Mouse (Mus musculus) E14TG2a.4 (cell line): Measurements from ENCODE around the gene Abi3.
A peak's percentile ranks its signal among the peaks of the same experiment; 100 is the strongest.

Experiments used
- CTCF ChIP-seq: conservative IDR thresholded peaks from 2 replicates; pipeline ENCODE4 v1.5.1; 2014; ENCODE audit warnings: low read length
- NANOG ChIP-seq: IDR thresholded peaks from 2 replicates; pipeline ENCODE4 v1.6.1; 2014; ENCODE audit warnings: borderline replicate concordance, low read length, mixed read lengths
- POU5F1 ChIP-seq: IDR thresholded peaks from 2 replicates; pipeline ENCODE4 v1.6.1; 2014; ENCODE audit warnings: low read length, borderline replicate concordance

- TF ChIP-seq CTCF: peak; percentile 82
- no peak for TF ChIP-seq POU5F1
- TF ChIP-seq NANOG: no peak
Observed at GRCm38 (mm10) chr11:95827464-95828085, 14.7 kb downstream of the Abi3 start.
